Mouse (Mus musculus) urinary bladder, postnatal 10 days (tissue): ENCODE data around the gene Gatd1.
A peak's percentile ranks its signal among the peaks of the same experiment; 100 is the strongest.
"Not testable (repeated sequence)": the region's sequence is repeated elsewhere in the genome, so short reads cannot be mapped to it uniquely, and the experiment has no call there.

Experiments
- DNase-seq: peaks from one replicate; pipeline ENCODE4 v3.0.0; 2022; ENCODE audit warnings: low spot score

Gene Gatd1

GRCm38 (mm10) chr7:141428701-141429100, 14.8 kb upstream of the Gatd1 start:
- DNase-seq, result no peak

- DNase-seq, result no peak
Observed at GRCm38 (mm10) chr7:141426948-141427730, 13.2 kb upstream of the Gatd1 start.

- no peak for DNase-seq
Observed at GRCm38 (mm10) chr7:141423811-141424210, 9.9 kb upstream of the Gatd1 start.

DNA sequence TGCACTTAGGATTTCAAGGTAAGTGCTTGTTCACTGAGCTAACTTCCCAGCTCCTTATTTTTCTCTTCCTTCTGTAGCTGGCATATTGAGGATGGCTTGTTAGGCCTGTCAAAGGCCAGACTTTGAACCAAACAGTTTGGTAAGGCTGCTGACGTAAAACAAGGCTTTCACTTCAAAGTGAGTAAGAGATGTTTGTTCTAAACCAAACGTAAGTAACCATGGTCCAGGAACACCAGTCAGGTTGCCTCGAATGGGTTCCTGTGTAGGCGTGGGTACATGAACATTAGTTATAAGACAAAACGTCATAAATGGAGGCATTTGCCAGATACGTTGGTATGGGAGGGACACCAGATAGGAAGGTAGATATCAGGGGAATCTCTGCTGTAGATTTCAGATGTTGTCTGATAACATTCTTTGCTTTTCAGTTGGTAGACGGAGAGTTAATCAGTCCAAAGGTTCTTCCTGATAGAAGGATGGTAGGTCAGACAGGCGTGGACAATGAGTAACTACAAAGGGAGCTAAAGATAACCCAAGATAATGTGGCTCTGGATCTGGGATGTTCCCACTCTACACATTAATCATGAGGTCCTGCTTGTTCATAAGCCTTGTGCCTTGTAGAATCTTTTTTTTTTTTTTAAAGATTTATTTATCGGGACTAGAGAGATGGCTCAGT, 6.2 kb upstream of the Gatd1 start:
- DNase-seq, result no peak

DNA sequence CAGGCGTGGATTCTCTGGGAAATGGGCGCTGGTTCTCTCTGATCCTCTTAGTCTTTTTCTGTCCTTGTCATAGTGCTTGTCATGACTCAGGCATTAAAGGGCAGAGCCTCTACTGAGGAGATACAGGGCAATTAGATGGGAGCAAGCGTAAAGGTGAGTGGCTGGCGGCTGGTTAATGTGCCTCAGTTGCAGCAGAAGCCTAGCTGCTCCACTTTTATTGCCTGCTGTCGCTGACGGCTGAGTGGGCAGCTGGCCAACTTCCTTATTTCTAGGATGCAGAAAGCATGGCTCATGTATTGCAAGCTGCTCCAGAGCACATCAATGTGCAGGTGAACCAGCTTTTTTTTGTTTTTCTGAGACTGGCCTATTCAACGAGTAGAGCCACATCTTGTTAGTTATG, 5.0 kb upstream of the Gatd1 start:
- DNase-seq, result no peak

- no peak for DNase-seq
Observed at GRCm38 (mm10) chr7:141417731-141418681, 4.1 kb upstream of the Gatd1 start.

DNA sequence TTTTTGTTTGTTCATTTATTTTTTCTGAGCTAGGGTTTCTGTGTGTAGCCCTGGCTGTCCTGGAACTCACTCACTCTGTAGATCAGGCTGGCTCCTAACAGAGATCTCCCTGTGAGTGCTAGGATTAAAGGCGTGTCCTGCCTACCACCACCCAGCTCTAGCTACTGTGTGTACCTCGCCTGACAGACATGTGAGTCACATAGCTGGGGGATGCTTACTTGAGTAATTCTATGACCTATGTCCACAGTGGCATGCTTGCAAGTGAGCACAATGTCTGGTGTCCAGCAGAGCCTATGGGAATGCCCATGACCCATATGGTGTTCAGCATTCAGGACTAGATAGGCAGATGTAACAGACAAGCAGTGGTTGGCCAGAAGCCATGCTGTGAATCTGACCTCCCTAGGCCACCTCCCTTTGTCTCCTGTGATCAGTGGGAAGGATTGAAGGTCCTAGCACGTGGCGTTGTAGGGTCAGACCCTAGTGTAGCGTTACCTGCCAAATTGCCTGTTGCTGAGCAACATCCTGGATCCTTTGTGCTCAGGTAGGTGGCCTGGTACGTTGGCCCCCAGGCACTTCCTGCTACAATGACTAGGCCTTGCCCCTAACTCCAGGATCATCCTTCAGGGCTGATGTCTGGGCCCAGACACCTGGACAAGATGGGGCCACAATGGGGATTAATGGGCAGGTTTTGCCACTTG, 2.4 kb upstream of the Gatd1 start:
- no peak for DNase-seq

- DNase-seq, result no peak
Observed at GRCm38 (mm10) chr7:141413331-141413730, 605 bp downstream of the Gatd1 start.

DNA sequence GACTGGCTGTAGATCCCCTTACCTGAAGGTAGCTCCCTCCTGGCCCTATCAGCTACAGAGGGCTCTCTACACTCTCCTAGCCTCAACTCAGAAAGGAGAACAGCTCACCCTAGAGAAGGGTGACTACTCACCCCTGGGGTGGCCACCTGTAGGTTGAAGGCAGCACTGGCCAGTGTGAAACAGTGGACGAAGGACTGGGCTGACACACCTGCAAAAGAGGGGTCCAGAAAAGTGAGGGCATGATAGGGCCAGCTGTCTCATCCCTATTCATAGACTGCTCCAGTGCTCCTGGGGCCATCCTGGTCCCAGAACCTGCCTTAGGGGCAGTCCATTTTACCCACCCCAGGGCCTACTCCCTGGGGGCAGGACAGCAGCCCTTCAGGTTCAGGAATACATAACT, 2.3 kb downstream of the Gatd1 start:
- no peak for DNase-seq

DNA sequence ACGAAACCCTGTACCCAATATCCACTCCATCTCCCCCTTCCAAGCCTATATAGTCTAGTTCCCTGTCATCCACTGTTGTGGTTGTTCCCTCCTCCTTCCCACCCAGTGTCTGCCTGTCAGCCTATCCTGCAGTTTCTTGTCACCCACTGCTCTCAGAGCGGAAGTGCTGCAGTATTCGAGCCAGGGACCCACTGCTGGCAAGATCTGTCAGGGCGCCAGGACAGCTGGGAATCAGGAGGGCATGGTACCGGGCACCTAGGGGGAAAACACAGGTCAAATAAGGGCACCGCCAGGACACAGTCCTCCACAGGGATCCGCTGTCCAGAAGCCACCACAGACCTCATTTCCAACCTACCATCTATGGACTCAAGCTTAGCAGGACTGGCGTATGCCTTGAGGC, 3.3 kb downstream of the Gatd1 start:
- DNase-seq, result no peak

DNA sequence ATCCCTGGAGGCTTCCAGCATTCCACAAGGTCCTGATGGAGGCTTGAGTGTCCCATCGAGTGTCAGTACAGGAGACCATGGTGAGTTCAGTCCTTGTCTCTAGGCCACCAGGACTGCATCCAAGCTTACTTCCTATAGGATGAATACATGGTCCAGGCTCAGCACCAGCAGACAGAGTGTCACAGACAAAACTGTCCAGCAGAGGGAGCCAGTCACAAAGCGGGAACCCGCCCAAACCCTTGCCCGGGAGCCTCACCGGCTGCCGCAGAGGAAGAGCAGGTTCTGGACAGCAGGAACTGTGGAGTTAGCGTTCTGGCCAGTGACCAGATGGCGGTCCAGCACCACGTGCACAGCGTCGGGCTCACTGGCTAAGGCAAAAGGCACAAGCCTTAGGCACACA, 5.1 kb downstream of the Gatd1 start:
- DNase-seq, result peak; percentile 68

- DNase-seq, result not testable (repeated sequence)
Observed at GRCm38 (mm10) chr7:141407670-141408069, 6.3 kb downstream of the Gatd1 start.

DNA sequence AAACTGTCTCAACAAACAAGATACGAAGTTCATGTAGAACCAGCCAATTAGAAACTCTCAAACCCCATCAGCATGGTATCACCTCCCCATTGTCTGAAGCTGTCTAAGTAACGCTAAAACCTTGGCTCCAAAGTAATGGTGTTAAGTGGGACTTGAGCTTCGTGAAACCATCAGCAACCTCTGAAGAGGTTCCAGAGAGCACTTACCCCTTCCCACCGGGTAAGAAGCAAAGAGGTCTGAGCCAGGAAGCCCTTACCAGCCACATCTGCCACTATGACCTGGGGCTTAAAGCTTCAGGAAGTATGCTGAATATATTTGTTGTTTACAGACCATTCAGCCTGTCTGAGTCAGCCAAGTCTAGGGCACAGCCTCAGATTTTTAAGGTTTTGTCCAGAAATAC, 8.5 kb downstream of the Gatd1 start:
- no peak for DNase-seq

GRCm38 (mm10) chr7:141403305-141403704, 10.6 kb downstream of the Gatd1 start:
- DNase-seq, result no peak

GRCm38 (mm10) chr7:141395348-141395747, 18.6 kb downstream of the Gatd1 start:
- DNase-seq, result no peak

GRCm38 (mm10) chr7:141394771-141395170, 19.2 kb downstream of the Gatd1 start:
- no peak for DNase-seq

DNA sequence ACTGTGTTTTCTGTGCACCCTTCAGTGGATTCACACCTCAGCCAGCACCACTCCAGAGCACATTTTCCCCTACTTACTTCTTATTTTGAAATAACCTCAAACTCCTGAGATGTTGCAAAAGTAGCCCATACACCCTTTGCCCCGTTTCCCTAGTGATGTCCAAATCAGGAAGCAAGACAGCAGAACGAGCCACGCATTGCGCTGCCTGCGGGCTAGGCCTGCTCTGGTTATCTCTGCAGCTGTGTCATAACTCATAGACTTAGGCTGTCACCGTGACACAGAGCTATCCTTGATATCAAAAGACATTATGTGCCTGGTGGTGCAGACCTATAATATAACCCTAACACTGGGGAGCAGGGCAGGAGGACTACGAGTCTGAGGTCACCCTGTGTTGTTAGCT, 19.8 kb downstream of the Gatd1 start:
- DNase-seq, result no peak

DNA sequence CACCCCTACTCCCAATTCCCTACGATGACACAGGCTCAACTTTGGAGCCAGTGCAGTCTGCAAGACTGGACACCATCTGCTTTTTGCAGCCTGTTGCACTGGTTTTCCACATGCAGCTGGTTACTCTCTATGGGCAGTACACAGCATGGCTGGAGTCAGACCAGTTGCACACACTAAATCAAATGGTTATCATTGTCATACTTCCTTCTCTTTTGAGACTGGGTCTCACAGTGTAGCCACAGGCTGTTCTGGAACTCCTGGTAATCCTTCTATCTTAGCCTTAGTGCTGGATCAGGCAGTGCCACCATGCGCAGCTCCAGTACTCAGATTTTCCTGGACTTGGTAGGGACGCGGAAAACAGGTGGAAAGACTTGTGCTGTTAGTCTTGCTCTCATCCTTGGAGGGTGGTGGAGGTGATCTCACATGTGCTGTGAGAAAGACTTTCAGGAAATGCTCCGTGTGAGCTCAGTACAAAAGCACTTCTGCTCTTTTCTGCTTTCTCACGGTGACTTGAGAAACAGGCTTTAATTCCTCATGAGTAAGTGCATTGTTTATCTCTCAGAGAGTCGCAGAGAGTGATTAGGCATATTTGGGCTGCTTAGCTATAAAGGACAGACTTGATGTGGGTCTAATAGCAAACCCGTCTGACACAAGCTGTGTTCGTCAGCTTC, 21.2 kb downstream of the Gatd1 start:
- no peak for DNase-seq

DNA sequence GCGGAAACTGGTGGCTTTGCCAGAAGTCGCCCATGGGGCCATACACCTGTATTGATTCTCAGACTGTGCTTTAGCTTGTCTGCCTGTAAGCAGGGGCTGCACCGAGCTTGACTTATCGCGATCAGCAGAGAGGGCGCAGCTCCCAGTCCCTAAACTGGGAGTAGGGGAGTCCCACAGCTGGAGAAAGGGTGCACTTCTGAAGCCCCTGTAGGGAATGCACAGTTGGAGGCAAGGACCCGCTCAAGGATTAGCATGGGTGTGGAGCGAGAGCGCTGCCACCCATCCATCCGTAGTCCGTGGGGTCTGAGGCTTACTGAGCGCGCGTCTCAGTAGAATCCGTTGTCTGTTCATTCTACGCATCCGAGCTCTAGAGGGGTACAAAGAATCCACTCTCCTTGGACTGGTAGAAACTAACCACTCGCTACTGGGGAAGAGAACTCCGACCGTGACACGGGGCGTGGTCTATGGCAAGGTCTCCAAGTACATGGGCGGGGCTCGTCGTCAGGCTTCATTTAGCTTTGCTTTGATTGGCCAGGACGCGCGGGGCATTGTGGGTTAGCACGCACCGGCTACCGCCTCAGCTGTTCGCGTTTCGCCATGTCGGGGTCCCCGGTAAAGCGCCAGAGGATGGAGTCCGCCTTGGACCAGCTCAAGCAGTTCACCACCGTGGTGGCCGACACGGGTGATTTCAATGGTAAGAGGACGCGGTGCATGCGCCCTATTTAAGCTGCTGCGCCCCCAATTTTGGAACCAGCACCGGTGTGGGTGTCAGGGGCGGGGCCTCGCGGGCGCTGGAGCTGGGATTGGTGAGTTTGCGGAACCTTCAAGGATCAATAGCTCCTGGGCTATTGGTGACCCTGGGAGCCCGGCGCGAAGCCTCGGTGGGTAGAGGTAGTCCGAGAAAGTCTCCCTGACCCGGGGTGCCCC, 22.0 kb downstream of the Gatd1 start, which contains the start of gene Taldo1:
TSS of gene Taldo1 (plus strand) at position 575 of the 927 bp plus-strand sequence.
- DNase-seq, result peak; percentile 77
